Mouse (Mus musculus) cortical plate, adult 2 months (tissue): ENCODE measurements around the gene Dab2ip.

Experiments used
- CTCF ChIP-seq: fragments of 200-500 bp; IDR thresholded peaks from 2 replicates; pipeline ENCODE4 v1.5.1; 2011; ENCODE audit warnings: mild to moderate bottlenecking, control low read depth, low read length; ENCODE audit not compliant: insufficient read depth; ENCODE audit errors: extremely low read depth
- POLR2A ChIP-seq: fragments of 200-500 bp; IDR thresholded peaks from 2 replicates; pipeline ENCODE4 v1.6.1; 2011; ENCODE audit warnings: mild to moderate bottlenecking, low read length, control low read depth; ENCODE audit not compliant: insufficient read depth; ENCODE audit errors: extremely low read depth

DNA sequence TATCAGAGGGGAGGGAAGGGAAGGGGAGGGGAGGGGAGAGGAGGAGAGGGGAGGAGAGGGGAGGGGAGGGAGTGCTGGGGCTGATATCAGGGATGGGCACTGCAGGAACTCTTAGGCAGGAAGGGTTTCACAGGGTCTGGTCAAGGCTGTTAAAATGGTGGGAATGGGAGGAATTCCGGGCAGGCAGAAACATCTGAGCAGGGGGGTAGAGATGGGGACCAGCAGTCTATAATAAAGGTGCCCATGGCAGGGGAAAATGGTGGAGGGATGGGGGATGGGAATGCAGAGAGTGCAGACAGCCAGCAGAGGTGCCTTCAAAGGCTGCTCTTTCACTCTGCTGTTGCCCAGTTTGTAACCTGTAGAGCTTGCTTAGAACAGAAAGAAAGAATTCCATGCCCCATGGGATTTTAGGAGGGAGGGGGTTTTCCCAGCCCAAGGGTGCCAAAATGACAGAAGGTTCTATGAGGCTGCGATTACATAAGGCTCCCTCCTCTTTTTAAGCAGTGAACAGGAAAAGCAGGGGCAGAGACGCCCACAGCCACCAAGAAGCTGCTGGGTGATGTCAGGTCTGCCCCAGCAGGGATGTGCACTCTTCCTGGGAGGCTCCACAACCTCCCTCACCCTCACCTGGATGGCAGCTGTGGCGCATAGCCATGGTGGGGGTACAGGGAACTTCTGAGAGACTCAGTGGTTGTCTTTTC lies 210.6 kb downstream of the Dab2ip start:
- TF ChIP-seq CTCF (no peak), POLR2A (no peak)
